Mouse (Mus musculus): ENCODE measurements at regions not wholly inside any gene's neighbourhood (a gene's known extent, or its start where the extent isn't known, plus 50 kb on each side); places are given as distances from the start of the nearest gene placed in this dataset.

DNA sequence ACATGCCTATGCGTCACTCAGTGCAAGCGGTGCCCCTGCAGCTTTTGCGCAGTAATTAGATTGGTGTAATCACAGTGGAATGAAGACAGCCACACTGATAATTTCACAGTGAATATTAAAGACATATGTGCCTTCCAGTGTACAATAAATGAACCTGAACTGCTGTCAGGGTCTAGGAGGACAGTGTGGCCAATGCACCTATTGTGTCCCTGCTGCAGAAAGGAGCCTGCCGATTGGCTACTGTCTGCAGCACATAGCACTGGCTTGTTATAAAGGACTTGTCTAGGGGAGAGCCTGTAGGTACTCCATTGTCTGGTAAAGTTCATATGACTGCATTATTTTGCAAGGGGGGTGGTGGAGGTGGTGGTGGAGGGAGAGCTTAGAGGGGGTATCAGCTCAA, 222.5 kb downstream of the Usp25 start:
- DNase-seq: no peak

- no peak for DNase-seq
These were observed 221.9 kb downstream of the Usp25 start for GRCm38 (mm10) chr16:77235449-77235848.
